Mouse (Mus musculus) right cerebral cortex, postnatal 25 days (tissue): ENCODE measurements at regions not wholly inside any gene's neighbourhood (a gene's known extent, or its start where the extent isn't known, plus 50 kb on each side); places are given as distances from the start of the nearest gene placed in this dataset.

ENCODE experiments used
- DNase-seq: peaks from one replicate; pipeline ENCODE4 v3.0.0; 2022

DNA sequence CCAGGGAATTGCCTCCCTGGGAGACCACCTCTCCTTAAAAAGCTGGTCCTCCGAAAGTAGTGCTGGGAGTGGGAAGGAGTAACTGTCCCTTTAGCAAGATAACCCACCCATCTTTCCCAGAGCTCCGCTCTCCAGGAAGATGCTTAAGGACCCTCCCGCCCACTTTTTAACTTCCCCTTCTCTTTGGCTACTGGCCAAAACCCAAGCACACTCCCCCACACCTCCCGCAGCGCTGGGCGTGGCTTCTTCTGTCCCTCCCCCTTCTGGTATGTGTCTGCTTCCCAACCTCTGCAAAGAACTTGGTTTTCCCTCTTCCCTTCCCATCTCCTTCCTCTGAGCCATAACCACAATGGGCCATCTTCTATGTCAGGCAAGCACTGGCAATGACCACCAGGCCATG is 85.4 kb downstream of the Rpap3 start:
- no peak for DNase-seq

DNA sequence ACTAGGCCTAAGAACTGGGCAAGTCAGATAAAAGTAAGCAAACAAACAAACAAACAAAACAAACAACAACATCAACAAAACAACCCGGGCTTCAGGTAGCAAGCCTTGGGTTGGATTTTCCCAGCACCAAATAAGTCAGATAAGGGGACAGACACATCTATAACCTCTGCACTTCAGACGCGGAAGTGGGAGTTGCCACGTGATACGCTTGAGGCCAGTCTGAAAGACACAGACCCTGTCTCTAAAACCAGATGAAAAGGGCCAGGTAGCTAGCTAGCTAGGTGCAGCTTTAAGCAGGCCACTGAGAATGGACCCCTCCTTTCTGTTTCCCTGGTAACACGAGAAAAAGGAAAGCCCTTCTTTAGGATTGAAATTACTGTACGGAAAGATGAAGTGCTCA is 85.9 kb downstream of the Rpap3 start:
- no peak for DNase-seq

DNA sequence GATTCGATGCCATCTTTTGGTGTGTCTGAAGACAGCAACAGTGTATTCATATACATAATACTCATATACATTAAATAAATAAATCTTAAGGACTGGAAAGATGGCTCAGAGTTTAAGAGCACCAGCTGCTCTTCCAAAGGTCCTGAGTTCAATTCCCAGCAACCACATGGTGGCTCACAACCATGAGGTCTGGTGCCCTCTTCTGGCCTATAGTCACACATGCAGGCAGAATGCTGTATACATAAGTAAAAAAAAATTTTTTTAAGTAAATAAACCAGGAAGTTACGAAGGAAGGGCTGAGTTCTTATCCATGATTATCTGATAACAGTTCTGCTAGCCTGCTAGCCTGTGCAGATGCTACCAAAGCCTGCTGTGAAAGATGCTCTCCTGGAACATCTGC is 93.3 kb downstream of the Rpap3 start:
- no peak for DNase-seq

DNA sequence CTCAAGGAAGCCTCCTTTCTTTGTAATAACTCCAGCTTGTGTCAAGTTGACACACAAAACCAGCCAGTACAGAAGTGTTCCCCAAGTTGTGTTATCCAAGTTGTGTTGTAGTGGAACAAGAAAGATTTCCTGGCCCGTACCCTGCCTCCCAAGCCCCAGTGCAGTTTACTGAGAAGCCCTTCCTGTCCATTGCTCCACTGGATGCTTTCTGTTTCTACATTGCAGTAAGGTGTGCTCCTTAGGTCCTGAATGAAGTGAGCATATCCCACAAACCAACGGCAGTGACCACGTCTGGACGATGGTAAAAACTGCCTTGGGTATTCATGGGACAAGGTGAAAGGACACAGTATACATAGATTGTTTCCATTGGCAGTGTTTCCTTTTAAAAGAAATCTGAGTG is 94.9 kb downstream of the Rpap3 start:
- DNase-seq, result no peak

DNA sequence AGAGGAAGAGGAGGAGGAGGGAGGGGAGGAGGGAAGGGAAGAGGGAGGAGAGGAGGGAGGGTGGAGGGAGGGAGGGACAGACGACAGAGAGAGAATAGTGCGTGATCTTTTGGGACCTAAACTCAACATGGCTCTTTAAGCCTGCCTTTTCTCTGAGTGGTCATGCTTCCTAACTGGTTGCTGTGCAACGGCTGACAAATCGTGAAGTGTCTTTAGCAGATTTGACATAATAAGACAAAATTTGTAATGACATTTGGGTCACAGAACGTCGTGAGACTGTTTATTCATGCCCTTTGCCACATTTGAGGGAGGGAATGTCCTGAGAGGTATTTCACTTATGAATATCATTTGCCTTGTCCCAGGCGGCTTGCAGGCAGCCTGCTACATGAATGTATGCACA is 96.1 kb downstream of the Rpap3 start:
- DNase-seq, result no peak

DNA sequence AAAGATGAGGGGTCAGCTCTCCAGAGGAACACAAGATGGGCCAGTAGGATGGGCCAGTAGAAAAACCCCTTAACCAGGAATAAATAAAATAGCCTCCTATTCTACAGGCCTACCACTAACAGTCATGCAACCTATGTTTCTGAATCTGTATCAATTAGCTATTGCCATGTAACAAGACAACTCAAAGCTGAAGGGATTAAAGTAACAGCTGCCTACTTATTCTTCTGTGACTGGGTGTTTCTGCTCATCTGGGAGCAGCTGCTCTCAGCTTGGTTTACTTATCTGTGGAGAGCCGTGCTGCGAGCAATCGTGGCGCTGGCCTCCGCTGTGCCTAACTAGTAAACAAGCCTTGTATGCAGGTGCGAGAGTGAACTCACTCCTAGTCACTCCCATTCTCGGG is 97.0 kb downstream of the Rpap3 start:
- DNase-seq, result no peak

DNA sequence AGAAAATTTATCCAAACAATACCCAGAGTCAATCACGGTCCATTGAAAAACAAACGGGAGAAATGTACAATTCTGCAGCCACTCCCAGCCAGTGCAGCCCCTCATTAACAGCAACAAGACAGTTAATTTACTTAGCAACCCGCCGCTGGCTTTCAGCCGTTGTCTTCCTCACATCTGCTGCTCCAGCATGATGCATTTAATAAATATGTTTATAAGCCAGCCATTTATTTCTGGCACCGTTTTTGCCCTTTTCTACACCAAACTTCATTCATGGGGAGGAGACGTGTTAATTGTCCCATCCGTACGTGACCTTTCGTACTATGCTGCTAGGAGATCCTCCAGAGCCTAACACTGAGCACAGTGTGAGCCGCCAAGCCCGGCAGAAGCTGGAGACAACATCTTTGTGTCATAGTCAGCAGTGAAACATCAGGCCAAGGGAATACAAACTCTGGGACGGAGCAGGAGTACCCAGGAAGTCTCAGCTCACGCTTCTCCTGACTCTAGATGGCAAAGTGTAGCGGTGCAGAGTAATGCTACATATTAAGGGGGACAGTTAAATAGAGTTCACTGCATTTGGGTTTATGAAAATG is 97.9 kb downstream of the Rpap3 start:
- DNase-seq, result no peak

DNA sequence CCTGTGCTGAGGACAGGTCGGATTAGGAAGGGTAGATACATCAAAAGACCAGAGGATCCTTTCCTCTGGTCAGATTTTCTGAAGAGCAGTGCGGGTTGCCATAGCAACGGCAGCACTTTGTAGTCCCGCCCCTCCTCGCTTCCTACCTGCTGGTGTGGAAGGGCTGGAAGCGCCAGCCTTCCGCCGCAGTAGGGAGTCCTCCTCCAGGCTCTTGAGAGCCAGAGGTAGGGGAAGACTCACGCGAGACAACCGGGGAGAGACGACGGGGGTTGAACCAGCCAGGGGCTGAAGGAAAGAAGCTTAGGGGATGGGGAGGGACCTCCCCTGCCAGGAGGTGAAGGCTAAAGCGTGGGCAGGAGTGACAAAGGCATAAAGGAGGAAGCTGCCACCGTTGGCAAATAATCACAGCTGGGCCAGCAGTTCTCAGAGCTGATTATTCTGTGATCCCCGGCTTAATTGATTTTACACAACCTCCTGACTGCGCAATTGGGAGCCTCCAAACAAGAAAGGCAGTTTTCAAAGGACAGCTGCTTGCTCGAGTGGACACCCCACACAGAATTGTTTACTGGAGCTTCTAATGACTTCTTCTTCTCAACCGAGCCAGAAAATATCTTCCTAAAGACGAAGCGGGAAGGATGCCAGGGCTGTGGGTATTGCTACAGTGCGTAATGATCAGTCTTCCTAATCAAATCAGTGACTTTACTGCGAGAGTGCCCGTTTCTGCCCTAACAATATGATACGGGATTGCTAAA is 98.8 kb downstream of the Rpap3 start:
- peak; percentile 73 for DNase-seq

DNA sequence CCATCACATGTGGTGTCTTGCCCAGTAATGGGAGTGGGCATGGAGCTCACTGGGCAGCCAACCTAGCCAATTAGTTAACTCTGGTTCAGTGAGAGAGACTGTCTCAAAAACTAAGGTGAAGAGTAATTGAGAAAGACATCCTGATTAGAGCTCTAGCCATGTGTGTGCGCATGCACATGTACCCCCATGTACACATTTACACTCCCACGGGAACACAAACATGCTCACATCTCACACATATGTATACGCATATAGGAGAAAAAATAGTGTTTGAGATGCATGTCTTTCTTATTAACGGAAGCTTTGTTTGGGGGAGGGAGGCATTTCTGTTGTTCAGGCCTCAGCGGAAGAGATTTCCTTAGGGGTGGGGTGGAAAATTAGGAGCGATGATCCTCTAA is 99.4 kb downstream of the Rpap3 start:
- no peak for DNase-seq

DNA sequence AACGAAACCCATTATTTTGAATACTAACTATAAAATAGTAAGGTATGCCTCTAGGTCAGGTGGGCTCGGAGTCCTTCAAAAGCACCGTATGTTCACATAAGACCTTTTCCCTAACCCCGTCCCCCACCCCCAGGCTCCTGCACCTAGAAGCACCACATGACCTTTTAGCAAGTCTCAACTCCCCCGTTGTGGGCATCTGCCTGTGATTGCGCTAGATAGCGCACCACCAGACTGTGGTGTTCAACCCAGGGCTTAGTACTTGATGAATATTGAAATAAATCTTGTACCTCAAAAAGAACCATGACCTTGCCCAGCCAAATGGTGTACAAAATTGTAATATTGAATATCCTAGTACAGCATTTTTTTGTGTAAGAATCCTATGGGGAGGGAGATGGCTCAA is 99.8 kb downstream of the Rpap3 start:
- no peak for DNase-seq

DNA sequence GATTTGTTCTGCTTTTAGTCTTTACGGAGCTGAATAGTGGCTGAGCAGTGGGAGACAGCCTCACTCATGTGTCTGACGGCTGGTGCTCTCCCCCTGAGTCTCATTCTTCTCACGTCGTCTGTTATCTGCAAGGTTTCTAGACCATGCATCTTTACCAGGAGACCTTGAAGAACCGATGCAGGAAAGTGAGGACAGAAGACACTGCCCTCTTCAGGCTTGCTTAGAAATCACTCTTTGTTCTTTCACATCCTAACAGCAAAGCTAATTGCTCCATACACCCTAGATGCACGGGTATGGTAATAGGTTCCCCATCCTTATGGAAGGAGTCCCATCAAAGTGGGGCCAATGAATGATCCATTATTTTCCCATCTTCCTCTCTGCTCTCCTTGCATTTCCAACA is 102.1 kb downstream of the Rpap3 start:
- DNase-seq, result no peak

DNA sequence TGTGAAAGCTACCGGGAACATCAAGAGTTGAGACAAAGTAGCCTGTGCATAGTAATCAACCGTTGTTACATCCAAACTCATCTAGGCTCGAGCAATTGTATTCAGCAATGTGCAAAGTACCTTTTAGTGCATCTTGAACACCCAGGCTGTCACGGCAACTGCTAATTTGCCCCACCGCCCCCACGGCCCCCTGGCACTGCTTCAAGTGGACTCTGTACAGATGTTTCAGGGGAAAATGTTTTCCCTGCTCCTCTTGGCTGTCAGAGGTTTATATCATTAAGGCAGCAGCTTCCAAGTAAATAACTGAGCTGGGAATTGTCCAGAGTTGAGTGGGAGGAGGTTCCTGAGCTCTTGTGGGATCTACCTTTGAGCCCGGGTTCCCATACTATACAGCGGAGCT is 107.4 kb downstream of the Rpap3 start:
- DNase-seq, result no peak

DNA sequence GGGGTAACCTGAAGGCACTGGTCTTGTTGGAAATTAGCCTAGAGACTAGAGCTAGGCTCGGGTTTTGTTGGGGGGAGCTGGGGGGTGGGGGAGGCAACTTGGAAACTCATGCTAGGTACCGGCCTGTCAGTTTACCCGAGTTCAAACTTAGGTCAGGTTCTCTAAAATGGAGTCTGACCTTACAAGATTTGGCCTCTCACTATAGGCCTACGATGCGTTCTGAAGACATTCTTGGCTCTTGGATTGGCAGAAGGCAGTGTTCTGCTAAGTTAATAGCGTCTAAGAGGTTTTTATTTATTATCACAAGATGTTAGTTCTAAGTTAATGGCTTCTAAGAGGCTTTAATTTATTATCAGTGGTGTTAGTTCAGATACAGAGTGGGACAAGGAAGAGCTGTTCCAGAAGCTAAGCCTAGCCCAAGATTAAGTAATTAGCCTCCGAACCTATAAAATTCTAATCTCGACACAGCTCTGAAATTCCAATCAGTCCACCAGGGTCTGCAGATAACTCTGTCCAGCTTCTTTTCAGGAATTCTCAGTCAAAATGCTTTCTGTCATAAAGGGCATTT is 109.0 kb downstream of the Rpap3 start:
- DNase-seq, result no peak

DNA sequence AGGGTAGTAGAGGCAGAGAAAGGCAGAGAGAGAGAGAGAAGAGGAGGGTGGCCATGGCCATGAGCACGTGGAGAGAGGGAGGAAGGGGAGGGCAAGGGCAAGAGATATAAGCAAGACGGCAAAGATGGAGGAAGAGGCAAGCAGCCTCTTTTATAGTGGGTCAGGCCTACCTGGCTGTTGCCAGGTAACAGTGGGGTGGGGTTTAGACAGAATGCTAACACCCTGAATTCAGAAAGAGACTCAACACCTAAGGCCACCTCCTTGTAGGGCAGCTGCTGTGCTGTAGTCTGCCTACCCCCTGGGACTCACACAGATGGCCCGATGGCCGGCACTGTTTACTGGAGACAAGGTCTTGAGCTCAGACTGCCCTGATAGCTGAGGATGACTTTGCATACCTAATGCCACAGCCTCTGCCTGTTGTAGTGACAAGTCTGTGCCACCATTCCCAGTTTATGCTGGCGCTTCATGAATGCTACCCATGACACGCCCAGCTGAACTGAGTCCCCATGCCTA is 110.3 kb downstream of the Rpap3 start:
- DNase-seq, result no peak

DNA sequence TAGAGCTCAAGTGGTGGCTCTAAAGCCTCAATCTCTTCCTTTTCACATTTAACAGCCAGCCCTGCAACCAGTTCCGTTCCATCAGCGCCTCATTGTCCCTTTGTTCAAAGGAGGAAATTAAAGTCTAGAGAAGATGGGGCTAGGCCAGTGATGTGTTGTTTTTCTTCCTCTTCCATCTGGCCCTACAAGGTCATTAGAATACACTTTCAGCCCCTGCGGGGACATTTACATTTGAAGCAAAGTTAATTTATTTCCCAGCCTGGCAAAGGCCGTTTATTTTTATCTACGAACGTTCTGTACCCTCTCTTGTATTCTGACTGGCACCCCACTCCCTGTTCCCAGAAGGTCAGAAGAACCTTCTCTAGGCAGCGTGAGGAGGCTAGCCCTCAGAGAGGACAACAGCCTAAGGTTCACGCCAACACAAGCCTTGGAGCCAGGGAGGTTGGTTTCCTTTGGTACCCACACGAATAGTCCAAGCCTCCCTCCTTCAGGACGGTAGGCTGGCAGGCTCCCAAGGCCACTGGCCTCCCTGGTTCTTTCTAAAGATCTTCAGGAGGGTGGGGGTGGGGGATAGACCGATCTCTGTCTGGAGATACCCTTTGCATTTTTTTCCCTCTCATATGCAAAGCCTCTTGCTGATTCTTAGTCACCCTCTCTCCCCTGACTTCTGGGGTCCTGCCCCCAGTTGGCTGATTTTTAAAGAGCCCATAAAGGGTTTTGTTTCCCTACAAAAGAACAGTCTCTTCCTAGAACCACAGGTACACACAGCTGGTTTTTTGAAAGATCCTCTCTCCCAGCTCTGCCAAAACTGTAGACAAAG is 111.6 kb downstream of the Rpap3 start:
- DNase-seq, result no peak

DNA sequence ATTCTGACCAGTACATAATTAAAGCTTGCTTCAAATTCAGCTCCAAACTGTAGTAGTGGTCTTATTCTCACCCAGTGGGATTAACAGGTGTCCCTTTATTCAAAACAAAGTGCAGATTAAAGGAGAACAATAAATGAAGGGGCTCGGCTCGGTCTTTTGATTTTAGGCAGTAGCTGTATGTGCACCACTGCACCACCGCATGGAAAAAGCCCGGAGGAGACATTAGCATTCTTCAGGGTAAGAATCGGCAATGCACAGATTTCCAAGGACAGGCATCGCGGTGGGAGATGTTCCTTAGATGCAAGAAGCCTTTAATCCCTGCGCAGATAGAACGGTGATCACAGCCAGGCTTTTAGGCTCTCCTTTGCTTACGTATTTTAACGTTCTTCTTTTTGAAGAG is 112.8 kb downstream of the Rpap3 start:
- DNase-seq, result no peak

DNA sequence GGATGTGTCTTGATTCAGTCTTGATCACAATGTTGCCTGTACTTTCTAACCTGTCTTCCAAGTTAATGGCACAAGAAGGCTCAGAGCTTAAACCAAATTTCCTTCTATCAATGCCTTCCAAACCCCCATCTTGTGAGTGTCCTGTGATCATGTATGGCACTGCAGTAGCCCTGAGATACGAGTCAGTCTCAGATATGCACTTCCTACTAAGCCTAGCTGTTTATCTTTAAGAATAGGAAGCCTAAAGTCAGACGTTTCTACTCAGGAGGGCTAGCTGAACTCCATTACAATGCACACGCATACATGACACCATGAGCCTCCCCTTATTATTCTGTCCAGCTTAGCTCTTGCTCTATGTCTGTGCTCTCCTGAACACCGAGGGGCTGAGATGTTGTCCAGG is 114.2 kb downstream of the Rpap3 start:
- DNase-seq, result no peak

DNA sequence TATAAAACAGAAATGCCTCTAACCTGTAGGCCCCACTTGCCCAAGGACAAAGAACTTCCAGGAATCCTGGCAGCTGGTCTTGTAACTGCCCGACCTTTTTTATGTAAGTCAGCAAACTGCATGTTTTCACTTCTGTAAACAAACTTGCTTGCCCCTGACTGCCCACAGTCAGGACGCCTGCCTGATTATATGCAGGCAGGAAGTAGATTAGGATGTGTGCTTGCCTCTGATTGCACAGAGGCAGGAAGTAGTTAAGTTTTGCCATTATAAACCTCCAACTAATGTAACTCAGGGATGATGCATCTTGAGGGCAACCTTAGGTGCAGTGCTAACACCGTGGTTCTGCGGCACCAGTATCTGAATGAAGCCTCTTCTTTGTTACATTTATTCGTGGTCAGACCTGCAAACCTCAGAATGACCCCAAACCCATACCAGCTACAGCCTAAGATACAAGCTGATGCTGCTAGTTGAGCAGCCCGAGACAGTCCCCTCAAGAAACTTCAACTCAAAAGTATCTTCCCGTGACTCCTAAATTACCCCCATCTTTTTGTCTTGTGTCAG is 114.8 kb downstream of the Rpap3 start:
- DNase-seq, result no peak

DNA sequence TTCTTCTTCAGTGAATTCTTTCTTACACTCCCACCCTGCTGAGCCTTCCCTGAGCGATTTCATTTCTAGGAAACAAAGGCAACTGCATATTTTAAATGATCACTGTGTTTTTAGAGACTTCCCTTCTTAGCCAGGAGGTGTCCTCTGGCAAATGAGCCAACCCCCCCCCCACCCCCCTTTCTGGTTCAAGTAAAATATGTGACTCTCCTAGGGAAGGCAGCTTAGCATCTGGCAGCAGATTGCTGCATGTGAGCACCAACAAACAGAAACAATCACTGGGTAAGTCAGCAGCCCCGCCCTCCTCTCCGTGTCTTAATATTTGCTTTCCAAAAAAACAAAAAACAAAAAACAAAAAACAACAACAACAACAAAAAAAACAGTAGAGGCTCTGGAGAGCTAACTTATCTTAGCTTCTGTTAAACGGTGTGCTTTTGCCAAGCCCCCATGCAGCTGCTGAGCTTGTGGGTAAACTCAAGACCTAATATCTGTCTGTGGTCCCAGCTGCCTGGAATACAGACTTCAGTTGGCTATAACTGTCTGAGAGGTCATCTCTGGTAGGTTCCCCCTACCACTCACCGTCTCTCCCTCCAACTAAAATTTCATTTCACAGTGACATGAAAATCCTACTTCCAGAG is 117.9 kb downstream of the Rpap3 start:
- no peak for DNase-seq

DNA sequence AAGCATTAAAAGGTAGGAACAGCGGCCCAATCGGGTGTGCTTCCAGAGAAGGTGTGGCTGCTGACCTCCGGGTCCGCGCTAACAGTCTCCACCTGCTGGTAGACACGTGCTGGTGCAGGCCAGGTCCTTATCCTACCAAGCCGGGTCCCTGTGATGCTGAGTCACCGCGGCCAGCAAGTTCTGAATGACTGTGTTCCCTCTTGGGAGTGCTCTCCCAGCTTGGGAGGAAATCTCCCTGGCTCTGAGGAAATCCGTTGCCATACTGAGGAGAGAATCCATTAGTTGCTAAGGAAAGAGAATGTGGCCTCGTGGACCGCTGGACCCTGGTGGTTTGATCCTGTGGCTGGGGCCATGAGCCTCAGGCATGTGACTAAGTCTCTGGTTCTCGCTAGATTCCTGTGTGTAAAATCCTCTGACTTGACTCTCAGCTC is 123.9 kb downstream of the Rpap3 start:
- DNase-seq, result peak; percentile 59

DNA sequence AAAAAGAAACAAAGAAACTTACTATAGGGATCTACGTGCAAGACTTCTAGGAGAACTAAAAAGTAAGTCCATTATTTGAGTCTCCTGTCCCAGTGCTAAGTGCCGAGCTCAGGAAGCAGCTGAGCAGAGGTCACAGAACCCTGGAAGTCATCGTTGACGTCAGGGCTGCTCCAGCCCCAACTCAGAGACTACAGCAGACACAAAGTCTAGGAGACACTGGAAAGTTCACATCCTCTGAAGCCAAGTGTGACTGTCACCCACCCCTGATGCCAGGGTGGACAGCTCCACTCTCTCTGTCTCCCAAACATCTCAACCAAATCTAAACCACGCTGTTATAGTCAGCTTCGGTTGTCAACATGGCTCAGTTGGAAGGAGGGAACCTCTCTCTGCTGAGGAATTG is 124.9 kb downstream of the Rpap3 start:
- DNase-seq, result no peak

DNA sequence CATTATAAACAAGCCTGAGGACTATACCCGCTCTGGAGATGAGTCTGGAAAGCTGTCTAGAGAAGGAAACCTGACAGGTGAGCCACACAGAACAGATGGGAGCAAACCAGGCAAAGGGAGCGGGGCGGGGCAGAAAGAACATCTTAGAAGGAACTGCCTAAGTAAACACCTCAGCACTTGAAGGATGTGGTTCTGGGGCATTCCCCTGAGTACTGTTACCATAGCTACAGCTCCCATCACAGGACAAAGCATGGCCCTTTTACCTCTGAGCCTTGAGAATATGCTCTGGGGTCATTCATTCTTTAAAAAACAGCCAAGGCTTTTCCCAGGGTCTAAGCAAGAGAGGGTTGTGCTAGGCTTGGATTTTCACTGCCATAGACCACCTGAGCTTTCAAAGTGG is 127.6 kb downstream of the Rpap3 start:
- no peak for DNase-seq

DNA sequence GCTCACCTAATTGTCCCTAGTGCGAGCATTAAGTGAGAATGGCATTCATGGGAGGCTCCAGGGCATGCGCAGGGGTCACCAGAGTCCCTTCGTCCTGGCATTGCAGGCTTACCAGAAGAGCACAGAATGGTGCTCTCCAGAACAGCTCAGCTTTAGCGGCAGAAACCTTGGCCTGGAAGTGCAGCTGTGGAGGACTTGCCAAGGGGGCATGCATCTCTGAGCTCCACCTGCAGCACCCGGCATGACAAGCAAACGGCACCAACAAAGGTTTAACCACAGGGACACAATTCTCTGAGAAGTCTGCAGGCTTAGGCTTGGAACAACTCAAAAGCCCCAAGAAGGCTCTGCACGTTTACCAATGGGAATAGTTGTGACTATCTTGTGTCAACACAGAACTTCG is 128.4 kb downstream of the Rpap3 start:
- DNase-seq, result no peak
